Mouse (Mus musculus): ENCODE measurements around the gene Cxcl14.

Gene Cxcl14

GRCm38 (mm10) chr13:56295943-56296658 is at the start of gene Cxcl14:
Gene Cxcl14 (minus strand): TSS chr13:56296551.
- DNase-seq (ENCODE audit: extremely low read depth, insufficient read length, low spot score): no peak

- DNase-seq (ENCODE audit: extremely low read depth, insufficient read length, low spot score): no peak
Observed at GRCm38 (mm10) chr13:56344355-56344754, 48.0 kb upstream of the Cxcl14 start.

- no peak for DNase-seq (ENCODE audit: extremely low read depth, insufficient read length, low spot score)
Observed at GRCm38 (mm10) chr13:56342491-56342890, 46.1 kb upstream of the Cxcl14 start.

- no peak for DNase-seq (ENCODE audit: extremely low read depth, insufficient read length, low spot score)
Observed at GRCm38 (mm10) chr13:56340513-56340912, 44.2 kb upstream of the Cxcl14 start.

GRCm38 (mm10) chr13:56339816-56340215 is 43.5 kb upstream of the Cxcl14 start:
- DNase-seq (ENCODE audit: extremely low read depth, insufficient read length, low spot score): no peak

- DNase-seq (ENCODE audit: extremely low read depth, insufficient read length, low spot score): no peak
Observed at GRCm38 (mm10) chr13:56336982-56337381, 40.6 kb upstream of the Cxcl14 start.

- DNase-seq (ENCODE audit: extremely low read depth, insufficient read length, low spot score): peak; percentile 43
Observed at GRCm38 (mm10) chr13:56334802-56335690, 38.7 kb upstream of the Cxcl14 start.

GRCm38 (mm10) chr13:56334236-56334635 is 37.9 kb upstream of the Cxcl14 start:
- DNase-seq (ENCODE audit: extremely low read depth, insufficient read length, low spot score): no peak

- DNase-seq (ENCODE audit: extremely low read depth, insufficient read length, low spot score): no peak
Observed at GRCm38 (mm10) chr13:56332356-56332755, 36.0 kb upstream of the Cxcl14 start.

GRCm38 (mm10) chr13:56330603-56331455 is 34.5 kb upstream of the Cxcl14 start:
- DNase-seq (ENCODE audit: extremely low read depth, insufficient read length, low spot score): peak; percentile 25

GRCm38 (mm10) chr13:56329769-56330168 is 33.4 kb upstream of the Cxcl14 start:
- DNase-seq (ENCODE audit: extremely low read depth, insufficient read length, low spot score): no peak

- no peak for DNase-seq (ENCODE audit: extremely low read depth, insufficient read length, low spot score)
Observed at GRCm38 (mm10) chr13:56329165-56329564, 32.8 kb upstream of the Cxcl14 start.

GRCm38 (mm10) chr13:56327779-56328178 is 31.4 kb upstream of the Cxcl14 start:
- no peak for DNase-seq (ENCODE audit: extremely low read depth, insufficient read length, low spot score)

GRCm38 (mm10) chr13:56321635-56322034 is 25.3 kb upstream of the Cxcl14 start:
- DNase-seq (ENCODE audit: extremely low read depth, insufficient read length, low spot score): no peak

- DNase-seq (ENCODE audit: extremely low read depth, insufficient read length, low spot score): no peak
Observed at GRCm38 (mm10) chr13:56316930-56317329, 20.6 kb upstream of the Cxcl14 start.

GRCm38 (mm10) chr13:56315201-56315600 is 18.9 kb upstream of the Cxcl14 start:
- DNase-seq (ENCODE audit: extremely low read depth, insufficient read length, low spot score): no peak

- DNase-seq (ENCODE audit: extremely low read depth, insufficient read length, low spot score): no peak
Observed at GRCm38 (mm10) chr13:56305058-56305457, 8.7 kb upstream of the Cxcl14 start.

GRCm38 (mm10) chr13:56304453-56304852 is 8.1 kb upstream of the Cxcl14 start:
- no peak for DNase-seq (ENCODE audit: extremely low read depth, insufficient read length, low spot score)

- no peak for DNase-seq (ENCODE audit: extremely low read depth, insufficient read length, low spot score)
Observed at GRCm38 (mm10) chr13:56299336-56299735, 3.0 kb upstream of the Cxcl14 start.

GRCm38 (mm10) chr13:56296659-56297020 is 289 bp upstream of the Cxcl14 start:
- no peak for DNase-seq (ENCODE audit: extremely low read depth, insufficient read length, low spot score)

GRCm38 (mm10) chr13:56295586-56295942 is 787 bp downstream of the Cxcl14 start:
- DNase-seq (ENCODE audit: extremely low read depth, insufficient read length, low spot score): no peak

All from 3134 (cell line).